Mouse (Mus musculus) liver, embryonic 11.5 days (tissue): ENCODE results near the gene Atp8b2. TPM values are rescaled to one million over a fixed set of nuclear protein-coding genes. Genes with fewer than 3 reads are reported as not detected.

ENCODE experiments used
- ATAC-seq: fragments of 200-750 bp; cut with Nextera tagmentation; replicated peaks from 2 replicates; pipeline ENCODE4 v1.8.0; 2017; ENCODE audit warnings: moderate number of reproducible peaks, mild to moderate bottlenecking, moderate TSS enrichment, moderate library complexity; ENCODE audit not compliant: low FRiP score
- DNase-seq: peaks from one replicate; pipeline ENCODE4 v3.0.0-alpha.2; 2017; ENCODE audit warnings: low spot score
- H3K27ac ChIP-seq: fragments of 300-500 bp; sonication (generic); 2 replicates; pipeline ENCODE4 v1.5.1; 2014; ENCODE audit warnings: mild to moderate bottlenecking, low read depth, low read length, control low read depth
- H3K27me3 ChIP-seq: fragments of 300-500 bp; sonication (generic); replicated peaks from 2 replicates; pipeline ENCODE4 v1.6.1; 2014; ENCODE audit warnings: low read length, mixed read lengths; ENCODE audit not compliant: control insufficient read depth, insufficient read depth
- H3K36me3 ChIP-seq: fragments of 300-500 bp; sonication (generic); 2 replicates; pipeline ENCODE4 v1.6.1; 2014; ENCODE audit warnings: mild to moderate bottlenecking, low read length, moderate library complexity, mixed read lengths; ENCODE audit not compliant: control insufficient read depth, insufficient read depth
- H3K4me1 ChIP-seq: fragments of 300-500 bp; sonication (generic); replicated peaks from 2 replicates; pipeline ENCODE4 v1.6.1; 2014; ENCODE audit warnings: low read length, mixed read lengths; ENCODE audit not compliant: control insufficient read depth, insufficient read depth
- H3K4me2 ChIP-seq: fragments of 300-500 bp; sonication (generic); 2 replicates; pipeline ENCODE4 v1.6.1; 2014; ENCODE audit warnings: mild to moderate bottlenecking, control low read depth, moderate library complexity
- H3K4me3 ChIP-seq: fragments of 300-500 bp; sonication (generic); 2 replicates; pipeline ENCODE4 v1.5.1; 2014; ENCODE audit warnings: low read depth, low read length, control low read depth
- H3K9ac ChIP-seq: fragments of 300-500 bp; sonication (generic); 2 replicates; pipeline ENCODE4 v1.6.1; 2014; ENCODE audit warnings: low read depth, low read length, control low read depth
- H3K9me3 ChIP-seq: fragments of 300-500 bp; sonication (generic); 2 replicates; pipeline ENCODE4 v1.6.1; 2016; ENCODE audit warnings: low read length, inconsistent platforms, mixed read lengths; ENCODE audit not compliant: control insufficient read depth
- WGBS: fragments of 180-500 bp; shearing (Covaris S2); extraction: QIAGEN DNeasy Blood & Tissue Kit; methylation state at CpG from one replicate; pipeline ENCODE4 v1.1.7; 2014; 5-methylcytosine and 5-hydroxymethylcytosine counted together
- polyA plus RNA-seq: library from polyadenylated mRNA; unstranded; fragments of >200 nt; fragmentation: Nextera tagmentation; extraction: Ambion mirVana; gene quantifications from 2 replicates; pipeline ENCODE4 v1.2.1, GENCODE M21; 2014

Atp8b2 gene
- polyA plus RNA-seq, 1 experiment from 2014 or later, result 9.1 TPM

- no peaks in the 10 kb centered on the region for H3K27me3 ChIP-seq
- no peak overlapping the region for H3K9ac ChIP-seq
- H3K4me2 ChIP-seq, result no peak overlapping the region
- H3K9me3 ChIP-seq, result no peaks in the 10 kb centered on the region
- H3K27ac ChIP-seq, result no peak overlapping the region
- 87% methylated on average over 6 of the region's 6 CpGs for whole genome bisulfite sequencing
- H3K36me3 ChIP-seq, result peaks cover 22% of the 10 kb centered on the region; the same call in 1 of the 2 replicates
- ATAC-seq (no peak), DNase-seq (no peak)
- no peak overlapping the region for H3K4me3 ChIP-seq
- H3K4me1 ChIP-seq, result no peaks in the 10 kb centered on the region
Measured at GRCm38 (mm10) chr3:89948655-89949054, 14.7 kb downstream of the Atp8b2 start.

- H3K27ac ChIP-seq, result no peak overlapping the region
- H3K4me2 ChIP-seq, result no peak overlapping the region
- 87% methylated on average over 11 of the region's 11 CpGs for WGBS
- no peaks in the 10 kb centered on the region for H3K27me3 ChIP-seq
- DNase-seq (no peak), ATAC-seq (no peak)
- H3K4me3 ChIP-seq, result no peak overlapping the region
- no peaks in the 10 kb centered on the region for H3K4me1 ChIP-seq
- H3K9me3 ChIP-seq, result no peaks in the 10 kb centered on the region
- no peak overlapping the region for H3K9ac ChIP-seq
- peaks cover 25% of the 10 kb centered on the region; the same call in 1 of the 2 replicates for H3K36me3 ChIP-seq
Measured at GRCm38 (mm10) chr3:89948021-89948420, 15.3 kb downstream of the Atp8b2 start.

GRCm38 (mm10) chr3:89945026-89945425, 18.3 kb downstream of the Atp8b2 start:
- H3K4me2 ChIP-seq, result no peak overlapping the region
- WGBS, result 77% methylated on average over 8 of the region's 8 CpGs
- DNase-seq, result no peak
- H3K9me3 ChIP-seq, result no peaks in the 10 kb centered on the region
- H3K36me3 ChIP-seq, result peaks cover 35% of the 10 kb centered on the region
- no peak overlapping the region for H3K27ac ChIP-seq
- H3K4me3 ChIP-seq, result no peak overlapping the region
- no peaks in the 10 kb centered on the region for H3K4me1 ChIP-seq
- H3K27me3 ChIP-seq, result no peaks in the 10 kb centered on the region
- no peak for ATAC-seq
- no peak overlapping the region for H3K9ac ChIP-seq

GRCm38 (mm10) chr3:89942894-89943293, 20.4 kb downstream of the Atp8b2 start:
- WGBS, result 90% methylated on average over 9 of the region's 9 CpGs

GRCm38 (mm10) chr3:89936495-89936894, 26.8 kb downstream of the Atp8b2 start:
- peaks cover 3% of the 10 kb centered on the region; the same call in 1 of the 2 replicates for H3K9me3 ChIP-seq
- H3K27ac ChIP-seq, result no peak overlapping the region
- DNase-seq (no peak), ATAC-seq (no peak)
- H3K4me2 ChIP-seq, result no peak overlapping the region
- H3K27me3 ChIP-seq, result no peaks in the 10 kb centered on the region
- H3K4me3 ChIP-seq, result no peak overlapping the region
- H3K4me1 ChIP-seq, result no peaks in the 10 kb centered on the region
- no peak overlapping the region for H3K9ac ChIP-seq
- 83% methylated on average over 3 of the region's 3 CpGs for WGBS
- peaks cover 16% of the 10 kb centered on the region for H3K36me3 ChIP-seq

More at GRCm38 (mm10) chr3:89942894-89943293, 20.4 kb downstream of the Atp8b2 start:
- Histone ChIP-seq H3K4me1 (no peaks in the 10 kb centered on the region), H3K4me3 (no peak overlapping the region), H3K4me2 (no peak overlapping the region), H3K27me3 (no peaks in the 10 kb centered on the region), H3K36me3 (peaks cover 32% of the 10 kb centered on the region), H3K9me3 (no peaks in the 10 kb centered on the region), H3K27ac (no peak overlapping the region), H3K9ac (no peak overlapping the region)
- ATAC-seq, result no peak
- DNase-seq, result no peak

GRCm38 (mm10) chr3:89932925-89933324, 30.4 kb downstream of the Atp8b2 start:
- H3K36me3 ChIP-seq, result no peaks in the 10 kb centered on the region
- DNase-seq (no peak), ATAC-seq (no peak)
- H3K27me3 ChIP-seq, result no peaks in the 10 kb centered on the region
- H3K27ac ChIP-seq, result no peak overlapping the region
- H3K4me3 ChIP-seq, result no peak overlapping the region
- no peak overlapping the region for H3K4me2 ChIP-seq
- 72% methylated on average over 2 of the region's 2 CpGs for WGBS
- H3K4me1 ChIP-seq, result no peaks in the 10 kb centered on the region
- H3K9ac ChIP-seq, result no peak overlapping the region
- peaks cover 3% of the 10 kb centered on the region; the same call in 1 of the 2 replicates for H3K9me3 ChIP-seq

GRCm38 (mm10) chr3:89928956-89929355, 34.4 kb downstream of the Atp8b2 start:
- Histone ChIP-seq H3K36me3 (no peaks in the 10 kb centered on the region), H3K27ac (no peak overlapping the region), H3K27me3 (no peaks in the 10 kb centered on the region), H3K4me2 (no peak overlapping the region), H3K9me3 (peaks cover 3% of the 10 kb centered on the region; the same call in 1 of the 2 replicates), H3K4me1 (no peaks in the 10 kb centered on the region), H3K4me3 (no peak overlapping the region), H3K9ac (no peak overlapping the region)
- DNase-seq (no peak), ATAC-seq (no peak)
- WGBS, result 73% methylated on average over 4 of the region's 4 CpGs

- Histone ChIP-seq H3K27ac (no peak overlapping the region), H3K4me3 (no peak overlapping the region), H3K4me1 (no peaks in the 10 kb centered on the region), H3K4me2 (no peak overlapping the region), H3K9ac (no peak overlapping the region), H3K36me3 (no peaks in the 10 kb centered on the region), H3K9me3 (no peaks in the 10 kb centered on the region), H3K27me3 (no peaks in the 10 kb centered on the region)
- ATAC-seq (no peak), DNase-seq (no peak)
- 93% methylated on average over 1 of the region's 1 CpGs for WGBS
Measured at GRCm38 (mm10) chr3:89926440-89926839, 36.9 kb downstream of the Atp8b2 start.

- Histone ChIP-seq H3K4me1 (no peaks in the 10 kb centered on the region), H3K27me3 (no peaks in the 10 kb centered on the region), H3K4me2 (no peak overlapping the region), H3K27ac (no peak overlapping the region), H3K4me3 (no peak overlapping the region), H3K36me3 (no peaks in the 10 kb centered on the region), H3K9me3 (no peaks in the 10 kb centered on the region), H3K9ac (no peak overlapping the region)
- DNase-seq (no peak), ATAC-seq (no peak)
- 57% methylated on average over 6 of the region's 6 CpGs for WGBS
Measured at GRCm38 (mm10) chr3:89920711-89921110, 42.6 kb downstream of the Atp8b2 start.
